ENCODE assay signal across 16 mouse cellular contexts in the genomic region with DNA sequence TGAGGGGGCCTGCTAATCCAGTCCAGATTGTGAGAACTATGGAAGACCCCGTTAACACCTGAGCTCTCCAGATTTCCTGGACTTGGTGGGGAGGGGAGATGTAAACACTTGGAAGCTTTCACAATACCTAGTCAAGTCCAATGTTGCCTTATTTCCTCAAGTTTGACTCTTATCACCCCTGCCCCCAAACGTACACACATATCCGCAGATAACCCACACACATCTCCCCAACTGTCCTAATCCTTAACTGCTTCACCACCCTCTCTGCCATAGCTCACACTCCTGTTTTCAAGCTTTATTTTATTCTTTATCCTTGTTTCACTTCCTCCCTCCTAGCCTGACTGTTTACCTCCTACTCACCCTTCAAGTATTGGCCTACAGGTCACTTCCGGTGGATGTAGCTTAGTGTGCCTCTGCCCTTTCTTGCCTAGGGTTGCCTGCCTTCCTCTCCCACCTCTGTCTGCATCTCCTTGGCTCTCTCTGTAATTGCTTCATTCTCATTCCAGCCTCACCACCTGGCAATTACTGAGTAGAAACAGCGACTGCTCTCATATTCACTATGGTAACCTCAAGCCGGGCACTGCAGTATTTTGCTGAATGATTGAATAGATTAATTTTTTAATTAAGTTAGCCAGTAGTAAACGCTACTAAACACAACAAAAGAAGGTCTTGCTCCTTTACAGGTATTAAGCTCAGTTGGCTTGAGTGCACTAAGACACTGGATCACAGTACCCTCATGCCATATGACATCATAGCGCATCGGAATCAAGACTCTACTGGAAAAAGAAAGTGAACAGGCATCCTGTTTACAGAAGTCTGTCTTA.
DNase-seq lines count a peak whose midpoint lies in the region; ATAC-seq lines count a peak whose summit lies in the region.
"Had no signal": no experiment of that assay in that cellular context is flagged by ENCODE, and none has a peak within 500 bp of the region (broad histone marks: within the 10 kb centered on the region; RNA-seq: fewer than 3 reads in every experiment).

No protein-coding gene starts in this region.

- WGBS in neural tube, embryonic 14.5 days = 74% methylated on average over 9 of the region's 9 CpGs
- WGBS in forebrain, embryonic 16.5 days = 43% methylated on average over 9 of the region's 9 CpGs
- 67% methylated on average over 9 of the region's 9 CpGs for WGBS in midbrain, embryonic 13.5 days

- no peak for DNase-seq in neural tube, embryonic 10.5 days (ENCODE audit: extremely low spot score, low spot score)
- DNase-seq in cerebellum, adult 8-10 months = no peak
- no peak for DNase-seq in cerebellum, adult 11 months
- no peak for DNase-seq in frontal cortex, postnatal 25 days (ENCODE audit: low spot score in 2 of 2)
- DNase-seq: gastrocnemius, adult 2 months; kidney, postnatal 4 days; liver, embryonic 13.5 days; spleen, adult 18-20 months; thymus, adult 18-20 months had no signal

- peaks cover 4% of the 10 kb centered on the region; the same call in 1 of the 2 replicates for H3K4me1 ChIP-seq in neural tube, embryonic 14.5 days (ENCODE audit: control insufficient read depth, insufficient read depth, low read length)
- peaks cover 9% of the 10 kb centered on the region; the same call in 1 of the 2 replicates for H3K4me1 ChIP-seq in forebrain, embryonic 16.5 days (replicated peaks; ENCODE audit: control insufficient read depth, insufficient read depth, low read length)
- H3K4me1 ChIP-seq in midbrain, embryonic 13.5 days (replicated peaks) = peaks cover 13% of the 10 kb centered on the region
- H3K4me1 ChIP-seq: limb, embryonic 12.5 days; lung, embryonic 15.5 days had no signal

- no peak overlapping the region for H3K27ac ChIP-seq in neural tube, embryonic 14.5 days (ENCODE audit: low read depth, low read length)
- H3K27ac ChIP-seq in forebrain, embryonic 16.5 days (ENCODE audit: low read length) = no peak overlapping the region
- peak overlapping the region; percentile 27; the same call in 1 of the 2 replicates for H3K27ac ChIP-seq in midbrain, embryonic 13.5 days
- H3K27ac ChIP-seq: gastrocnemius, adult 2 months; limb, embryonic 12.5 days; liver, embryonic 13.5 days; lung, embryonic 15.5 days had no signal

- H3K4me2 ChIP-seq in neural tube, embryonic 14.5 days (ENCODE audit: low read depth, low read length) = no peak overlapping the region
- H3K4me2 ChIP-seq in forebrain, embryonic 16.5 days (ENCODE audit: low read length) = no peak overlapping the region
- no peak overlapping the region for H3K4me2 ChIP-seq in midbrain, embryonic 13.5 days (replicated peaks)
- H3K4me2 ChIP-seq: limb, embryonic 12.5 days; liver, embryonic 13.5 days; lung, embryonic 15.5 days had no signal

- no peaks in the 10 kb centered on the region for H3K36me3 ChIP-seq in neural tube, embryonic 14.5 days (ENCODE audit: control insufficient read depth, insufficient read depth, low read length)
- H3K36me3 ChIP-seq in forebrain, embryonic 16.5 days (ENCODE audit: control insufficient read depth, insufficient read depth) = no peaks in the 10 kb centered on the region
- no peaks in the 10 kb centered on the region for H3K36me3 ChIP-seq in midbrain, embryonic 13.5 days
- H3K36me3 ChIP-seq: limb, embryonic 12.5 days; liver, embryonic 13.5 days; lung, embryonic 15.5 days had no signal

- H3K9ac ChIP-seq in neural tube, embryonic 14.5 days (replicated peaks; ENCODE audit: low read depth, low read length) = no peak overlapping the region
- H3K9ac ChIP-seq in forebrain, embryonic 16.5 days (replicated peaks; ENCODE audit: low read depth, low read length) = no peak overlapping the region
- no peak overlapping the region for H3K9ac ChIP-seq in midbrain, embryonic 13.5 days (replicated peaks)
- H3K9ac ChIP-seq: limb, embryonic 12.5 days; liver, embryonic 13.5 days; lung, embryonic 15.5 days had no signal

- no peaks in the 10 kb centered on the region for H3K9me3 ChIP-seq in neural tube, embryonic 14.5 days (ENCODE audit: control insufficient read depth, low read length)
- no peaks in the 10 kb centered on the region for H3K9me3 ChIP-seq in forebrain, embryonic 16.5 days (ENCODE audit: control insufficient read depth, low read length)
- no peaks in the 10 kb centered on the region for H3K9me3 ChIP-seq in midbrain, embryonic 13.5 days
- H3K9me3 ChIP-seq: limb, embryonic 12.5 days; liver, embryonic 13.5 days; lung, embryonic 15.5 days; megakaryocyte, embryonic 14.5 days had no signal

- ATAC-seq in neural tube, embryonic 14.5 days (ENCODE audit: low read depth) = peak; percentile 21; the same call in 1 of the 2 replicates
- ATAC-seq in forebrain, embryonic 16.5 days = peak; percentile 63
- peak; percentile 65 for ATAC-seq in midbrain, embryonic 13.5 days
- ATAC-seq: inflammation-experienced regulatory T-cells, adult 6 months had no signal

- no peak overlapping the region for H3K4me3 ChIP-seq in neural tube, embryonic 14.5 days (ENCODE audit: low read depth, low read length)
- H3K4me3 ChIP-seq in forebrain, embryonic 16.5 days (replicated peaks; ENCODE audit: low read length) = no peak overlapping the region
- H3K4me3 ChIP-seq in midbrain, embryonic 13.5 days (replicated peaks) = no peak overlapping the region
- H3K4me3 ChIP-seq: gastrocnemius, adult 2 months; limb, embryonic 12.5 days; liver, embryonic 13.5 days; lung, embryonic 15.5 days; megakaryocyte, embryonic 14.5 days had no signal

- no peaks in the 10 kb centered on the region for H3K27me3 ChIP-seq in neural tube, embryonic 14.5 days (ENCODE audit: control insufficient read depth, insufficient read depth, low read length)
- H3K27me3 ChIP-seq in forebrain, embryonic 16.5 days (replicated peaks; ENCODE audit: control insufficient read depth, insufficient read depth, low read length) = no peaks in the 10 kb centered on the region
- H3K27me3 ChIP-seq in midbrain, embryonic 13.5 days = no peaks in the 10 kb centered on the region
- H3K27me3 ChIP-seq: limb, embryonic 12.5 days; liver, embryonic 13.5 days; lung, embryonic 15.5 days; megakaryocyte, embryonic 14.5 days had no signal
